Mouse (Mus musculus): ENCODE measurements around the gene Frmpd4. TPM values are rescaled to one million over a fixed set of nuclear protein-coding genes. Genes with fewer than 3 reads are reported as not detected.

The Frmpd4 gene
- polyA plus RNA-seq, 1 experiment from 2014 or later, result 0.26 TPM

- H3K27ac ChIP-seq, result no peak overlapping the region
- no peak overlapping the region for H3K4me3 ChIP-seq
- no peaks in the 10 kb centered on the region for H3K36me3 ChIP-seq (ENCODE audit: poor library complexity, severe bottlenecking)
- no peaks in the 10 kb centered on the region for H3K4me1 ChIP-seq
- H3K9ac ChIP-seq, result no peak overlapping the region
- H3K9me3 ChIP-seq (replicated peaks), result no peaks in the 10 kb centered on the region
- no peak overlapping the region for H3K4me2 ChIP-seq
- ATAC-seq, result no peak
- H3K27me3 ChIP-seq, result no peaks in the 10 kb centered on the region; the same call in 1 of the 2 replicates
- 75% methylated on average over 5 of the region's 5 CpGs for WGBS
Observed at GRCm38 (mm10) chrX:168349320-168350225, 227.5 kb downstream of the Frmpd4 start.

- no peak overlapping the region for H3K4me2 ChIP-seq
- H3K36me3 ChIP-seq (ENCODE audit: poor library complexity, severe bottlenecking), result no peaks in the 10 kb centered on the region
- no peaks in the 10 kb centered on the region for H3K9me3 ChIP-seq (replicated peaks)
- no peak for ATAC-seq
- H3K27ac ChIP-seq, result no peak overlapping the region
- H3K4me1 ChIP-seq, result no peaks in the 10 kb centered on the region
- H3K4me3 ChIP-seq, result no peak overlapping the region
- H3K27me3 ChIP-seq, result 0 out of 2 replicates have a peak, but pooled peaks cover 3% of the 10 kb centered on the region
- no peak overlapping the region for H3K9ac ChIP-seq
Observed at GRCm38 (mm10) chrX:168338212-168338611, 238.8 kb downstream of the Frmpd4 start.

GRCm38 (mm10) chrX:168325161-168325560 is 251.9 kb downstream of the Frmpd4 start:
- 76% methylated on average over 3 of the region's 3 CpGs for WGBS
- Histone ChIP-seq H3K9ac (no peak overlapping the region), H3K27me3 (no peaks in the 10 kb centered on the region), H3K9me3 (replicated peaks) (no peaks in the 10 kb centered on the region), H3K27ac (no peak overlapping the region), H3K4me3 (no peak overlapping the region), H3K36me3 (ENCODE audit: poor library complexity, severe bottlenecking) (no peaks in the 10 kb centered on the region), H3K4me2 (no peak overlapping the region), H3K4me1 (no peaks in the 10 kb centered on the region)
- no peak for ATAC-seq

GRCm38 (mm10) chrX:168312158-168312557 is 264.9 kb downstream of the Frmpd4 start:
- H3K9me3 ChIP-seq (replicated peaks), result no peaks in the 10 kb centered on the region
- no peak overlapping the region for H3K4me3 ChIP-seq
- no peaks in the 10 kb centered on the region for H3K4me1 ChIP-seq
- 81% methylated on average over 1 of the region's 1 CpGs for WGBS
- H3K4me2 ChIP-seq, result no peak overlapping the region
- no peak for ATAC-seq
- no peaks in the 10 kb centered on the region for H3K36me3 ChIP-seq (ENCODE audit: poor library complexity, severe bottlenecking)
- H3K27me3 ChIP-seq, result 0 out of 2 replicates have a peak, but pooled peaks cover 4% of the 10 kb centered on the region
- no peak overlapping the region for H3K27ac ChIP-seq
- H3K9ac ChIP-seq, result no peak overlapping the region

GRCm38 (mm10) chrX:168310143-168310542 is 266.9 kb downstream of the Frmpd4 start:
- H3K36me3 ChIP-seq (ENCODE audit: poor library complexity, severe bottlenecking), result no peaks in the 10 kb centered on the region
- no peak overlapping the region for H3K4me3 ChIP-seq
- no peak overlapping the region for H3K9ac ChIP-seq
- H3K27me3 ChIP-seq, result 0 out of 2 replicates have a peak, but pooled peaks cover 4% of the 10 kb centered on the region
- WGBS, result 23% methylated on average over 1 of the region's 1 CpGs
- no peaks in the 10 kb centered on the region for H3K9me3 ChIP-seq (replicated peaks)
- ATAC-seq, result no peak
- H3K4me1 ChIP-seq, result no peaks in the 10 kb centered on the region
- H3K27ac ChIP-seq, result no peak overlapping the region
- H3K4me2 ChIP-seq, result no peak overlapping the region

- no peak for ATAC-seq
- H3K4me2 ChIP-seq, result no peak overlapping the region
Observed at GRCm38 (mm10) chrX:168292506-168292905, 284.5 kb downstream of the Frmpd4 start.

GRCm38 (mm10) chrX:168207034-168207433 is 370.0 kb downstream of the Frmpd4 start:
- H3K9ac ChIP-seq, result no peak overlapping the region
- no peak for ATAC-seq
- no peaks in the 10 kb centered on the region for H3K4me1 ChIP-seq
- H3K27me3 ChIP-seq, result peaks cover 4% of the 10 kb centered on the region; the same call in 1 of the 2 replicates
- no peak overlapping the region for H3K4me3 ChIP-seq
- H3K36me3 ChIP-seq (ENCODE audit: poor library complexity, severe bottlenecking), result no peaks in the 10 kb centered on the region
- no peaks in the 10 kb centered on the region for H3K9me3 ChIP-seq (replicated peaks)
- 86% methylated on average over 3 of the region's 3 CpGs for WGBS
- no peak overlapping the region for H3K4me2 ChIP-seq
- no peak overlapping the region for H3K27ac ChIP-seq

More at GRCm38 (mm10) chrX:168292506-168292905, 284.5 kb downstream of the Frmpd4 start:
- Histone ChIP-seq H3K27me3 (peaks cover 11% of the 10 kb centered on the region; the same call in 1 of the 2 replicates), H3K9me3 (replicated peaks) (no peaks in the 10 kb centered on the region), H3K9ac (no peak overlapping the region), H3K4me1 (no peaks in the 10 kb centered on the region), H3K36me3 (ENCODE audit: poor library complexity, severe bottlenecking) (no peaks in the 10 kb centered on the region), H3K27ac (no peak overlapping the region), H3K4me3 (no peak overlapping the region)
- 88% methylated on average over 3 of the region's 3 CpGs for WGBS

GRCm38 (mm10) chrX:168191944-168192343 is 385.1 kb downstream of the Frmpd4 start:
- H3K27ac ChIP-seq, result no peak overlapping the region
- H3K9me3 ChIP-seq (replicated peaks), result no peaks in the 10 kb centered on the region
- 40% methylated on average over 1 of the region's 1 CpGs for WGBS
- H3K4me3 ChIP-seq, result no peak overlapping the region
- no peaks in the 10 kb centered on the region for H3K4me1 ChIP-seq
- H3K36me3 ChIP-seq (ENCODE audit: poor library complexity, severe bottlenecking), result no peaks in the 10 kb centered on the region
- peak; percentile 59; the same call in 1 of the 2 replicates for ATAC-seq
- no peak overlapping the region for H3K4me2 ChIP-seq
- H3K9ac ChIP-seq, result no peak overlapping the region
- no peaks in the 10 kb centered on the region for H3K27me3 ChIP-seq

GRCm38 (mm10) chrX:168189563-168189962 is 387.5 kb downstream of the Frmpd4 start:
- H3K36me3 ChIP-seq (ENCODE audit: poor library complexity, severe bottlenecking), result no peaks in the 10 kb centered on the region
- WGBS, result 87% methylated on average over 8 of the region's 8 CpGs

GRCm38 (mm10) chrX:168163001-168163400 is 414.0 kb downstream of the Frmpd4 start:
- Histone ChIP-seq H3K27ac (no peak overlapping the region), H3K4me2 (no peak overlapping the region), H3K27me3 (no peaks in the 10 kb centered on the region), H3K9me3 (replicated peaks) (no peaks in the 10 kb centered on the region), H3K36me3 (ENCODE audit: poor library complexity, severe bottlenecking) (no peaks in the 10 kb centered on the region), H3K9ac (no peak overlapping the region), H3K4me1 (no peaks in the 10 kb centered on the region), H3K4me3 (no peak overlapping the region)
- no peak for ATAC-seq

More at GRCm38 (mm10) chrX:168189563-168189962, 387.5 kb downstream of the Frmpd4 start:
- H3K27me3 ChIP-seq, result no peaks in the 10 kb centered on the region
- no peak for ATAC-seq
- no peak overlapping the region for H3K4me3 ChIP-seq
- H3K9me3 ChIP-seq (replicated peaks), result no peaks in the 10 kb centered on the region
- H3K4me2 ChIP-seq, result no peak overlapping the region
- H3K4me1 ChIP-seq, result no peaks in the 10 kb centered on the region
- H3K27ac ChIP-seq, result no peak overlapping the region
- no peak overlapping the region for H3K9ac ChIP-seq

- Histone ChIP-seq H3K9me3 (replicated peaks) (no peaks in the 10 kb centered on the region), H3K4me3 (no peak overlapping the region), H3K9ac (no peak overlapping the region), H3K4me2 (no peak overlapping the region), H3K36me3 (ENCODE audit: poor library complexity, severe bottlenecking) (no peaks in the 10 kb centered on the region), H3K4me1 (no peaks in the 10 kb centered on the region), H3K27ac (no peak overlapping the region), H3K27me3 (no peaks in the 10 kb centered on the region; the same call in 1 of the 2 replicates)
- 69% methylated on average over 3 of the region's 3 CpGs for WGBS
- no peak for ATAC-seq
Observed at GRCm38 (mm10) chrX:168158866-168159265, 418.2 kb downstream of the Frmpd4 start.

- Histone ChIP-seq H3K4me2 (no peak overlapping the region), H3K36me3 (ENCODE audit: poor library complexity, severe bottlenecking) (no peaks in the 10 kb centered on the region), H3K9me3 (replicated peaks) (no peaks in the 10 kb centered on the region), H3K4me3 (no peak overlapping the region), H3K4me1 (no peaks in the 10 kb centered on the region), H3K9ac (no peak overlapping the region), H3K27me3 (peaks cover 20% of the 10 kb centered on the region; the same call in 1 of the 2 replicates), H3K27ac (no peak overlapping the region)
- ATAC-seq, result no peak
Observed at GRCm38 (mm10) chrX:168141051-168141450, 436.0 kb downstream of the Frmpd4 start.
